Mouse (Mus musculus) c-Kit-positive CD71-positive TER-119-positive erythroid progenitor cells, embryonic 14.5 days (primary cell): ENCODE results near the gene Klhl24.
"Not testable (repeated sequence)": the region's sequence is repeated elsewhere in the genome, so short reads cannot be mapped to it uniquely, and the experiment has no call there.

ENCODE experiments used
- DNase-seq: peaks from one replicate; pipeline ENCODE4 v3.0.0-alpha.2; 2013; ENCODE audit warnings: low spot score

Klhl24 gene

GRCm38 (mm10) chr16:20097069-20097710 is at the start of gene Klhl24:
Gene Klhl24, plus strand, starts transcription at chr16:20097542.
- peak; percentile 88 for DNase-seq

- no peak for DNase-seq
Measured at GRCm38 (mm10) chr16:20052655-20053054, 44.7 kb upstream of the Klhl24 start.

GRCm38 (mm10) chr16:20072770-20073169 is 24.6 kb upstream of the Klhl24 start:
- no peak for DNase-seq

GRCm38 (mm10) chr16:20076675-20077074 is 20.7 kb upstream of the Klhl24 start:
- no peak for DNase-seq

- no peak for DNase-seq
Measured at GRCm38 (mm10) chr16:20080271-20080670, 17.1 kb upstream of the Klhl24 start.

- DNase-seq: no peak
Measured at GRCm38 (mm10) chr16:20084623-20085022, 12.7 kb upstream of the Klhl24 start.

- no peak for DNase-seq
Measured at GRCm38 (mm10) chr16:20085250-20085905, 12.0 kb upstream of the Klhl24 start.

- DNase-seq: no peak
Measured at GRCm38 (mm10) chr16:20086976-20087375, 10.4 kb upstream of the Klhl24 start.

GRCm38 (mm10) chr16:20089636-20090035 is 7.7 kb upstream of the Klhl24 start:
- no peak for DNase-seq

GRCm38 (mm10) chr16:20090921-20091575 is 6.3 kb upstream of the Klhl24 start:
- DNase-seq: no peak

GRCm38 (mm10) chr16:20095966-20096365 is 1.4 kb upstream of the Klhl24 start:
- no peak for DNase-seq

GRCm38 (mm10) chr16:20097711-20098374 is 501 bp downstream of the Klhl24 start:
- peak; percentile 80 for DNase-seq

- DNase-seq: no peak
Measured at GRCm38 (mm10) chr16:20098375-20098727, 1.0 kb downstream of the Klhl24 start.

- peak; percentile 13 for DNase-seq
Measured at GRCm38 (mm10) chr16:20098866-20099629, 1.7 kb downstream of the Klhl24 start.

GRCm38 (mm10) chr16:20106996-20107395 is 9.7 kb downstream of the Klhl24 start:
- DNase-seq: no peak

- DNase-seq: peak; percentile 10
Measured at GRCm38 (mm10) chr16:20108961-20109360, 11.6 kb downstream of the Klhl24 start.

GRCm38 (mm10) chr16:20112649-20113048 is 15.3 kb downstream of the Klhl24 start:
- DNase-seq: no peak

- no peak for DNase-seq
Measured at GRCm38 (mm10) chr16:20116069-20116468, 18.7 kb downstream of the Klhl24 start.

GRCm38 (mm10) chr16:20126319-20126883 is 29.1 kb downstream of the Klhl24 start:
- not testable (repeated sequence) for DNase-seq

GRCm38 (mm10) chr16:20130397-20130796 is 33.1 kb downstream of the Klhl24 start:
- no peak for DNase-seq

GRCm38 (mm10) chr16:20140772-20141531 is 43.6 kb downstream of the Klhl24 start, which contains the start of gene Yeats2:
Gene Yeats2, plus strand, starts transcription at chr16:20141063.
- DNase-seq: peak; percentile 60
